34 mouse cellular contexts compared by ENCODE assay signal in genomic region chr1:189419914-189420313, GRCm38 (mm10). TPM values are rescaled to one million over a fixed set of nuclear protein-coding genes. Genes with fewer than 3 reads are reported as not detected.
"Had no signal": no experiment of that assay in that cellular context is flagged by ENCODE, and none has a peak within 500 bp of the region (broad histone marks: within the 10 kb centered on the region; RNA-seq: fewer than 3 reads in every experiment).

No protein-coding gene starts in this region.

- H3K9me3 ChIP-seq: limb, embryonic 10.5 days; limb, embryonic 12.5 days; limb, embryonic 13.5 days; limb, embryonic 15.5 days; liver, embryonic 12.5 days; liver, embryonic 15.5 days; lung, embryonic 15.5 days; midbrain, embryonic 10.5 days; midbrain, embryonic 12.5 days; midbrain, embryonic 15.5 days; neural tube, embryonic 12.5 days had no signal

- H3K36me3 ChIP-seq: limb, embryonic 10.5 days; limb, embryonic 12.5 days; limb, embryonic 13.5 days; limb, embryonic 15.5 days; liver, embryonic 12.5 days; liver, embryonic 13.5 days; liver, embryonic 15.5 days; lung, embryonic 15.5 days; midbrain, embryonic 10.5 days; midbrain, embryonic 12.5 days; midbrain, embryonic 15.5 days; neural tube, embryonic 12.5 days had no signal

- H3K27ac ChIP-seq: limb, embryonic 10.5 days; limb, embryonic 12.5 days; limb, embryonic 13.5 days; limb, embryonic 15.5 days; liver, embryonic 12.5 days; liver, embryonic 13.5 days; liver, embryonic 14.5 days; liver, embryonic 15.5 days; lung, embryonic 15.5 days; macrophage; midbrain, embryonic 10.5 days; midbrain, embryonic 12.5 days; midbrain, embryonic 15.5 days; neural tube, embryonic 12.5 days had no signal

- H3K4me1 ChIP-seq: limb, embryonic 10.5 days; limb, embryonic 12.5 days; limb, embryonic 13.5 days; limb, embryonic 15.5 days; liver, embryonic 12.5 days; liver, embryonic 13.5 days; liver, embryonic 15.5 days; lung, embryonic 15.5 days; megakaryocyte, embryonic 14.5 days; midbrain, embryonic 10.5 days; midbrain, embryonic 12.5 days; midbrain, embryonic 15.5 days; neural tube, embryonic 12.5 days had no signal

- DNase-seq: left cerebral cortex, postnatal 4 days; liver; liver, embryonic 13.5 days; liver, postnatal 0 days; lung, adult 18-20 months; lung, adult 2 months; lung, embryonic 14.5 days; lung, postnatal 10 days; lung, postnatal 14 days; lung, postnatal 36 days; lung, postnatal 4 days; midbrain, embryonic 14.5 days had no signal

- H3K27me3 ChIP-seq: limb, embryonic 12.5 days; limb, embryonic 13.5 days; limb, embryonic 15.5 days; liver, embryonic 12.5 days; liver, embryonic 13.5 days; liver, embryonic 15.5 days; lung, embryonic 15.5 days; megakaryocyte, embryonic 14.5 days; midbrain, embryonic 12.5 days; midbrain, embryonic 15.5 days; neural tube, embryonic 12.5 days had no signal

- H3K4me2 ChIP-seq: limb, embryonic 12.5 days; limb, embryonic 13.5 days; limb, embryonic 15.5 days; liver, embryonic 11.5 days; liver, embryonic 12.5 days; liver, embryonic 13.5 days; liver, embryonic 15.5 days; lung, embryonic 14.5 days; lung, embryonic 15.5 days; midbrain, embryonic 12.5 days; midbrain, embryonic 15.5 days; neural tube, embryonic 12.5 days had no signal

- ATAC-seq: liver, embryonic 12.5 days; liver, postnatal 0 days; lung, postnatal 0 days; midbrain, embryonic 15.5 days; midbrain, embryonic 16.5 days had no signal

- H3K4me3 ChIP-seq: limb, embryonic 10.5 days; limb, embryonic 12.5 days; limb, embryonic 13.5 days; limb, embryonic 15.5 days; liver, embryonic 12.5 days; liver, embryonic 13.5 days; liver, embryonic 15.5 days; lung, embryonic 15.5 days; megakaryocyte, embryonic 14.5 days; midbrain, embryonic 10.5 days; midbrain, embryonic 12.5 days; midbrain, embryonic 15.5 days; myocyte; neural tube, embryonic 12.5 days had no signal

- H3K9ac ChIP-seq: limb, embryonic 12.5 days; limb, embryonic 13.5 days; limb, embryonic 15.5 days; liver, embryonic 12.5 days; liver, embryonic 13.5 days; liver, embryonic 14.5 days; liver, embryonic 15.5 days; liver, postnatal 0 days; lung, embryonic 14.5 days; lung, embryonic 15.5 days; midbrain, embryonic 12.5 days; midbrain, embryonic 15.5 days; neural tube, embryonic 12.5 days had no signal

RNA-seq across cellular contexts. Expression of gene Kcnk2, which starts 17.8 kb away (rescaled TPM):
- total RNA-seq: megakaryocyte progenitor cell, adult 5-6 weeks; megakaryocyte-erythroid progenitor cell, adult 5-6 weeks; monocyte, adult 5-6 weeks had no signal
- polyA plus RNA-seq: liver, embryonic 16.5 days; liver, postnatal 0 days; macrophage had no signal
